Comparison of ENCODE assay signal across 27 mouse cellular contexts in the genomic region with DNA sequence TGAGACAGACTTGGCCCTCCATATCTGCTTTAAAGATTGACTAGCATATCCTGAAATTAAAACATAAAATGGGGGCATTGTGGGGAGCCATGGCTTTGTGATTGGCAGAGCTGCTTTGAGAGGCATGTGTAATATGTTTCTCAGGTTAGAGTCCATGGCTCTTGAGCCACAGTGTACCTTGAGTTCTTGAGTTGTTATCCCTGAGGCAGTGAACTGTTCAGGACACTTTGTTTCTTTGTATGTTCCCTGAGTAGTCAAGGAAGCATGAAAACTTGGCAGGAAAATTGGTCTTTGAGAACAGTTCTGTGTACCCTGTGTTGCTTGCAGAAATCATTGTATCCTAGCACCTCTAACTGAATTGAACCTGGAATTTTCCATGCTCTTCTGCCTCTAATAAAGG. TPM values are rescaled to one million over a fixed set of nuclear protein-coding genes. Genes with fewer than 3 reads are reported as not detected.
DNase-seq lines count a peak whose midpoint lies in the region; ATAC-seq and TF ChIP-seq lines count a peak whose summit lies in the region.
"Had no signal": no experiment of that assay in that cellular context is flagged by ENCODE, and none has a peak within 500 bp of the region (broad histone marks: within the 10 kb centered on the region; RNA-seq: fewer than 3 reads in every experiment).

No protein-coding gene starts in this region.

- no peak overlapping the region for H3K4me3 ChIP-seq in kidney, adult 2 months (ENCODE audit: insufficient read depth, low read depth, low read length)
- no peak overlapping the region for H3K4me3 ChIP-seq in kidney, postnatal 0 days (replicated peaks; ENCODE audit: low read depth, low read length)
- H3K4me3 ChIP-seq in stomach, postnatal 0 days (ENCODE audit: low read depth, low read length): no peak overlapping the region
- H3K4me3 ChIP-seq: embryonic facial prominence, embryonic 13.5 days; midbrain, embryonic 12.5 days; neural tube, embryonic 12.5 days had no signal

- TF ChIP-seq CTCF in kidney, adult 2 months (conservative IDR thresholded peaks at IDR 0.05; ENCODE audit: insufficient read depth, insufficient read length, low read depth, low read length): no peak
- no peak for TF ChIP-seq CTCF in kidney, postnatal 0 days (IDR thresholded peaks at IDR 0.05; ENCODE audit: low read depth)
- no peak for TF ChIP-seq CTCF in stomach, postnatal 0 days (IDR thresholded peaks at IDR 0.05; ENCODE audit: low read depth)

- DNase-seq in kidney, adult 2 months: peak; percentile 96
- DNase-seq in kidney, postnatal 4 days: no peak
- peak; percentile 3 for DNase-seq in lung, postnatal 36 days
- DNase-seq in lung, postnatal 10 days: no peak
- peak; percentile 18 for DNase-seq in kidney, postnatal 0 days (ENCODE audit: low spot score)
- DNase-seq in stomach, postnatal 0 days (ENCODE audit: low spot score): no peak
- no peak for DNase-seq in spleen, postnatal 10 days (ENCODE audit: low spot score in 2 of 2)
- no peak for DNase-seq in layer of hippocampus, postnatal 10 days (ENCODE audit: low spot score in 2 of 2)
- DNase-seq: adrenal gland, postnatal 25 days; cerebellum, adult 11-12 months; cerebellum, postnatal 14 days; layer of hippocampus, postnatal 36 days; lung, adult 2 months; right cerebral cortex, postnatal 4 days; thymus, adult 18-20 months had no signal

- H3K36me3 ChIP-seq in kidney, adult 2 months (ENCODE audit: control insufficient read depth, insufficient read depth, low read length): peaks cover 7% of the 10 kb centered on the region; the same call in 1 of the 2 replicates
- no peaks in the 10 kb centered on the region for H3K36me3 ChIP-seq in kidney, postnatal 0 days (ENCODE audit: insufficient read depth, low read length)
- H3K36me3 ChIP-seq in stomach, postnatal 0 days (ENCODE audit: control insufficient read depth, insufficient read depth, low read length): no peaks in the 10 kb centered on the region
- H3K36me3 ChIP-seq: embryonic facial prominence, embryonic 13.5 days; midbrain, embryonic 12.5 days; neural tube, embryonic 12.5 days had no signal

- TF ChIP-seq POLR2A in kidney, adult 2 months (IDR thresholded peaks at IDR 0.05; ENCODE audit: low read depth, low read length): no peak

- no peaks in the 10 kb centered on the region for H3K9me3 ChIP-seq in kidney, postnatal 0 days (replicated peaks; ENCODE audit: low read length)
- H3K9me3 ChIP-seq in stomach, postnatal 0 days (ENCODE audit: control insufficient read depth, low read length): no peaks in the 10 kb centered on the region
- H3K9me3 ChIP-seq: embryonic facial prominence, embryonic 13.5 days; midbrain, embryonic 12.5 days; neural tube, embryonic 12.5 days had no signal

- no peaks in the 10 kb centered on the region for H3K27me3 ChIP-seq in kidney, adult 2 months (replicated peaks; ENCODE audit: control insufficient read depth, insufficient read depth, low read length)
- H3K27me3 ChIP-seq in kidney, postnatal 0 days (ENCODE audit: insufficient read depth, low read length): no peaks in the 10 kb centered on the region
- no peaks in the 10 kb centered on the region for H3K27me3 ChIP-seq in stomach, postnatal 0 days (ENCODE audit: control insufficient read depth, insufficient read depth, low read length)
- H3K27me3 ChIP-seq: embryonic facial prominence, embryonic 13.5 days; midbrain, embryonic 12.5 days; neural tube, embryonic 12.5 days had no signal

- H3K9ac ChIP-seq in kidney, postnatal 0 days (ENCODE audit: low read depth, low read length): no peak overlapping the region
- no peak overlapping the region for H3K9ac ChIP-seq in stomach, postnatal 0 days (ENCODE audit: low read length)
- H3K9ac ChIP-seq: embryonic facial prominence, embryonic 13.5 days; midbrain, embryonic 12.5 days; neural tube, embryonic 12.5 days had no signal

- peak overlapping the region; percentile 99 for H3K27ac ChIP-seq in kidney, adult 2 months (ENCODE audit: insufficient read depth, low read depth, low read length)
- H3K27ac ChIP-seq in kidney, postnatal 0 days: peak overlapping the region; percentile 34; the same call in 1 of the 2 replicates
- no peak overlapping the region for H3K27ac ChIP-seq in stomach, postnatal 0 days (replicated peaks)
- H3K27ac ChIP-seq: embryonic facial prominence, embryonic 13.5 days; hindbrain, postnatal 0 days; midbrain, embryonic 12.5 days; neural tube, embryonic 12.5 days had no signal

- ATAC-seq in kidney, postnatal 0 days (replicated peaks; ENCODE audit: low FRiP score, low read depth): peak; percentile 94
- peak; percentile 71; the same call in 1 of the 2 replicates for ATAC-seq in stomach, postnatal 0 days (ENCODE audit: low FRiP score, low TSS enrichment)
- ATAC-seq: forebrain, embryonic 16.5 days; hindbrain, postnatal 0 days had no signal

- H3K4me1 ChIP-seq in kidney, adult 2 months (ENCODE audit: control insufficient read depth, insufficient read depth, low read length): peaks cover 8% of the 10 kb centered on the region; the same call in 1 of the 2 replicates
- H3K4me1 ChIP-seq in kidney, postnatal 0 days (replicated peaks; ENCODE audit: insufficient read depth, low read length): no peaks in the 10 kb centered on the region
- no peaks in the 10 kb centered on the region for H3K4me1 ChIP-seq in stomach, postnatal 0 days (replicated peaks; ENCODE audit: control insufficient read depth, insufficient read depth)
- H3K4me1 ChIP-seq: embryonic facial prominence, embryonic 13.5 days; midbrain, embryonic 12.5 days; neural tube, embryonic 12.5 days had no signal

- no peak overlapping the region for H3K4me2 ChIP-seq in kidney, postnatal 0 days (ENCODE audit: low read length)
- no peak overlapping the region for H3K4me2 ChIP-seq in stomach, postnatal 0 days (replicated peaks; ENCODE audit: low read depth)
- H3K4me2 ChIP-seq: embryonic facial prominence, embryonic 13.5 days; midbrain, embryonic 12.5 days; neural tube, embryonic 12.5 days had no signal

- TF ChIP-seq EP300 in stomach, postnatal 0 days (optimal IDR thresholded peaks at IDR 0.05): no peak

RNA-seq across cellular contexts. Expression of gene Sult1d1, which starts 5.9 kb away (rescaled TPM):
- polyA plus RNA-seq in kidney, adult 2 months (2012; rRNA removed): 20.3 and 34.2 TPM in 2 replicates
- 192 and 215 TPM in 2 replicates for polyA plus RNA-seq in kidney, postnatal 0 days (2015; fragmentation: Nextera tagmentation; extraction: Ambion mirVana)
- 42.1 and 44.3 TPM in 2 replicates for polyA plus RNA-seq in stomach, postnatal 0 days (2015; fragmentation: Nextera tagmentation; extraction: Ambion mirVana)
- total RNA-seq in layer of hippocampus, postnatal 10 days (2021): not detected
- total RNA-seq: adrenal gland, postnatal 25 days; granulocyte monocyte progenitor cell, adult 5-6 weeks; hematopoietic stem cell, adult 5-6 weeks; hindbrain, postnatal 0 days; layer of hippocampus, adult 18-20 months; layer of hippocampus, postnatal 36 days; left cerebral cortex, postnatal 14 days; megakaryocyte progenitor cell, adult 5-6 weeks had no signal
- polyA plus RNA-seq: forebrain, embryonic 16.5 days; heart, embryonic 14.5 days; hindbrain, postnatal 0 days; limb, embryonic 14.5 days; midbrain, embryonic 12.5 days; neural tube, embryonic 12.5 days had no signal

RNA-seq across cellular contexts. Expression of gene Sult1b1, which starts 25.0 kb away (rescaled TPM):
- polyA plus RNA-seq in kidney, adult 2 months (2012; rRNA removed): 0.72 and 0.92 TPM in 2 replicates
- polyA plus RNA-seq in kidney, postnatal 0 days (2015; fragmentation: Nextera tagmentation; extraction: Ambion mirVana): 6.8 and 8.0 TPM in 2 replicates
- 79.4 and 79.9 TPM in 2 replicates for polyA plus RNA-seq in stomach, postnatal 0 days (2015; fragmentation: Nextera tagmentation; extraction: Ambion mirVana)
- not detected for total RNA-seq in layer of hippocampus, postnatal 10 days (2021)
- total RNA-seq: adrenal gland, postnatal 25 days; granulocyte monocyte progenitor cell, adult 5-6 weeks; hematopoietic stem cell, adult 5-6 weeks; hindbrain, postnatal 0 days; layer of hippocampus, adult 18-20 months; layer of hippocampus, postnatal 36 days; left cerebral cortex, postnatal 14 days; megakaryocyte progenitor cell, adult 5-6 weeks had no signal
- polyA plus RNA-seq: embryonic facial prominence, embryonic 13.5 days; forebrain, embryonic 16.5 days; heart, embryonic 14.5 days; hindbrain, postnatal 0 days; limb, embryonic 14.5 days; lung, adult 2 months; midbrain, embryonic 12.5 days; neural tube, embryonic 12.5 days had no signal

RNA-seq across cellular contexts. Expression of gene Sult1e1, which starts 28.4 kb away (rescaled TPM):
- not detected in 2 replicates for polyA plus RNA-seq in kidney, adult 2 months (2012; rRNA removed)
- polyA plus RNA-seq in kidney, postnatal 0 days (2015; fragmentation: Nextera tagmentation; extraction: Ambion mirVana): 0.65 and 0.78 TPM in 2 replicates
- 0.10 and 0.16 TPM in 2 replicates for polyA plus RNA-seq in stomach, postnatal 0 days (2015; fragmentation: Nextera tagmentation; extraction: Ambion mirVana)
- total RNA-seq in layer of hippocampus, postnatal 10 days (2021): not detected
- total RNA-seq: granulocyte monocyte progenitor cell, adult 5-6 weeks; hematopoietic stem cell, adult 5-6 weeks; hindbrain, postnatal 0 days; layer of hippocampus, adult 18-20 months; layer of hippocampus, postnatal 36 days; left cerebral cortex, postnatal 14 days; megakaryocyte progenitor cell, adult 5-6 weeks had no signal
- polyA plus RNA-seq: forebrain, embryonic 16.5 days; heart, embryonic 14.5 days; hindbrain, postnatal 0 days; limb, embryonic 14.5 days; lung, adult 2 months; midbrain, embryonic 12.5 days; neural tube, embryonic 12.5 days had no signal

Comparison
In these comparisons a context has a peak if more than half of its experiments do, and no peak if none do; other contexts are left out.
1. DNase-seq: peak in kidney, adult 2 months (single experiment), lung, postnatal 36 days (single experiment) and kidney, postnatal 0 days (single experiment); none in kidney, postnatal 4 days (0 of 2), lung, postnatal 10 days (single experiment), stomach, postnatal 0 days (single experiment), spleen, postnatal 10 days (0 of 2) and layer of hippocampus, postnatal 10 days (0 of 2).